Mouse (Mus musculus): ENCODE data around the gene Ncs1.

DNA sequence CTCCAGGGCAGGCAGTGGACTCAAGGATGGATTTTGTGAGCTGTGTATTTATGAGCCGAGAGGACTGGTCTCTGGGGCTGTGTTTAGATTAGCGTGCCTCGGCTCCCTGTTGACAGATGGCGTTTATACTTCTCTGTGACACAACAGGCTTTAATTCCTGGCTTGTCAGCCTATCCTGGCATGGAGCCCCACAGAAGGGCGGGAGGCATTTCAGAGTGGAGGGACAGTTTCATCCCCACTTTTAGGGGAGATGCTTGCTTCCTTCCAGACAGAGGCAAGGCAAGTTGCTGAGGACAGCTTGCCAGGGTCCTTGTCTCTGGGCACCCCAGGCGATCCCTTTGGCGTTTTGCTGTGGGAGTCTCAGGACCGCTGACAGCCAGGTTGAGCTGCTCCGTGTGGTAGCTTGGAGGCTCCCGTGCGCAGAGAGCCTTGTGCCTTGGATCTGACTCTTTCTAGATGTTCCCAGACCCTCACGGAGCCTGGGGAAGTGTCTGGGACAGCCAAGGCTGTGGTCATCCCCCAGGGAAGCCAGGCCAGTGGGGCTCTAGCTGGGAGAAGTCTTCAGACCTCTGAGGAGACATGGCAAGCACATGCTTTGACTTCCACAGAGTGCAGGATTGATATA lies 92.2 kb downstream of the Ncs1 start:
- TF ChIP-seq GATA1 (IDR thresholded peaks at IDR 0.05; ENCODE audit: borderline replicate concordance, low read length) (no peak), FLI1 (IDR thresholded peaks at IDR 0.05; ENCODE audit: low read length) (no peak)
